Comparison of ENCODE assay signal across 10 mouse cellular contexts in genomic region chr6:88976994-88977393, GRCm38 (mm10).
DNase-seq lines count a peak whose midpoint lies in the region; ATAC-seq and TF ChIP-seq lines count a peak whose summit lies in the region.
"Had no signal": no experiment of that assay in that cellular context is flagged by ENCODE, and none has a peak within 500 bp of the region (broad histone marks: within the 10 kb centered on the region; RNA-seq: fewer than 3 reads in every experiment).

No protein-coding gene starts in this region.

- no peaks in the 10 kb centered on the region for H3K27me3 ChIP-seq in lung, embryonic 14.5 days (ENCODE audit: insufficient read depth, low read length)
- peaks cover 2% of the 10 kb centered on the region; the same call in 1 of the 2 replicates for H3K27me3 ChIP-seq in forebrain, embryonic 11.5 days (ENCODE audit: control insufficient read depth, insufficient read depth, low read length)
- H3K27me3 ChIP-seq in neural tube, embryonic 13.5 days, result peaks cover 11% of the 10 kb centered on the region; the same call in 1 of the 2 replicates

- no peak overlapping the region for H3K9ac ChIP-seq in lung, embryonic 14.5 days
- H3K9ac ChIP-seq in forebrain, embryonic 11.5 days (ENCODE audit: low read length), result peak overlapping the region; percentile 31; the same call in 1 of the 2 replicates
- H3K9ac ChIP-seq in neural tube, embryonic 13.5 days, result no peak overlapping the region

- no peak overlapping the region for H3K4me3 ChIP-seq in lung, embryonic 14.5 days (ENCODE audit: low read depth, low read length)
- no peak overlapping the region for H3K4me3 ChIP-seq in forebrain, embryonic 11.5 days (ENCODE audit: low read depth, low read length)
- no peak overlapping the region for H3K4me3 ChIP-seq in neural tube, embryonic 13.5 days
- no peak overlapping the region; the same call in 1 of the 2 replicates for H3K4me3 ChIP-seq in layer of hippocampus, adult 2 months
- H3K4me3 ChIP-seq in left cerebral cortex, adult 2 months, result no peak overlapping the region

- peak; percentile 70 for DNase-seq in lung, embryonic 14.5 days
- DNase-seq in lung, postnatal 25 days (ENCODE audit: low spot score), result no peak
- peak; percentile 80 for DNase-seq in forebrain, embryonic 11.5 days (ENCODE audit: low spot score)
- DNase-seq in hindlimb bud, embryonic 11.5 days (ENCODE audit: extremely low spot score, low read depth, low spot score), result peak; percentile 20
- no peak for DNase-seq in right cerebral cortex, adult 18-20 months
- DNase-seq in layer of hippocampus, adult 2 months (ENCODE audit: low spot score in 2 of 2), result no peak
- no peak for DNase-seq in left cerebral cortex, adult 2 months (ENCODE audit: extremely low spot score in 1 of 2, low spot score in 2 of 2)
- DNase-seq: kidney, adult 9 months; lung, postnatal 36 days had no signal

- no peak overlapping the region for H3K4me2 ChIP-seq in lung, embryonic 14.5 days
- H3K4me2 ChIP-seq in forebrain, embryonic 11.5 days (ENCODE audit: low read depth, low read length, severe bottlenecking), result peak overlapping the region; percentile 3
- H3K4me2 ChIP-seq in neural tube, embryonic 13.5 days, result peak overlapping the region; percentile 9; the same call in 1 of the 2 replicates

- intact Hi-C loops in left cerebral cortex, adult 2 months (cut with DNase I), result loop anchor here (5.0 to 10.0 kb wide), 3 partner anchors 258 to 575 kb away; partner anchors contain the start of gene Plxna1

- WGBS in lung, embryonic 14.5 days, result 2% methylated on average over 8 of the region's 8 CpGs
- 3% methylated on average over 8 of the region's 8 CpGs for WGBS in forebrain, embryonic 11.5 days
- WGBS in neural tube, embryonic 13.5 days, result 5% methylated on average over 8 of the region's 8 CpGs

- H3K4me1 ChIP-seq in lung, embryonic 14.5 days (ENCODE audit: insufficient read depth), result no peaks in the 10 kb centered on the region
- H3K4me1 ChIP-seq in forebrain, embryonic 11.5 days (replicated peaks; ENCODE audit: control insufficient read depth, insufficient read depth, low read length), result peaks cover 14% of the 10 kb centered on the region; the same call in 1 of the 2 replicates
- H3K4me1 ChIP-seq in neural tube, embryonic 13.5 days (replicated peaks), result peaks cover 87% of the 10 kb centered on the region

- H3K9me3 ChIP-seq in lung, embryonic 14.5 days (ENCODE audit: low read depth, low read length), result no peaks in the 10 kb centered on the region
- H3K9me3 ChIP-seq in forebrain, embryonic 11.5 days (ENCODE audit: control insufficient read depth, low read length), result no peaks in the 10 kb centered on the region
- no peaks in the 10 kb centered on the region for H3K9me3 ChIP-seq in neural tube, embryonic 13.5 days

- no peaks in the 10 kb centered on the region for H3K36me3 ChIP-seq in lung, embryonic 14.5 days (ENCODE audit: insufficient read depth)
- H3K36me3 ChIP-seq in forebrain, embryonic 11.5 days (ENCODE audit: control insufficient read depth, insufficient read depth, low read length), result no peaks in the 10 kb centered on the region
- no peaks in the 10 kb centered on the region for H3K36me3 ChIP-seq in neural tube, embryonic 13.5 days

- no peak for TF ChIP-seq CTCF in lung, embryonic 14.5 days (IDR thresholded peaks at IDR 0.05; ENCODE audit: low read depth)
- TF ChIP-seq CTCF in layer of hippocampus, adult 2 months (conservative IDR thresholded peaks at IDR 0.05), result no peak
- TF ChIP-seq CTCF in left cerebral cortex, adult 2 months (IDR thresholded peaks at IDR 0.05), result no peak

- no peak for ATAC-seq in lung, embryonic 14.5 days (ENCODE audit: insufficient read depth)
- no peak for ATAC-seq in forebrain, embryonic 11.5 days (replicated peaks; ENCODE audit: low FRiP score)
- ATAC-seq in neural tube, embryonic 13.5 days (ENCODE audit: low read depth), result no peak

- no peak overlapping the region for H3K27ac ChIP-seq in lung, embryonic 14.5 days (ENCODE audit: low read depth)
- H3K27ac ChIP-seq in forebrain, embryonic 11.5 days (ENCODE audit: low read depth, low read length), result peak overlapping the region; percentile 75
- H3K27ac ChIP-seq in neural tube, embryonic 13.5 days (replicated peaks), result no peak overlapping the region
- no peak overlapping the region for H3K27ac ChIP-seq in layer of hippocampus, adult 2 months
- H3K27ac ChIP-seq in left cerebral cortex, adult 2 months, result no peak overlapping the region

Comparison
In these comparisons a context has a peak if more than half of its experiments do, and no peak if none do; other contexts are left out.
1. DNase-seq: peak in lung, embryonic 14.5 days (single experiment), forebrain, embryonic 11.5 days (single experiment) and hindlimb bud, embryonic 11.5 days (single experiment); none in lung, postnatal 25 days (single experiment), right cerebral cortex, adult 18-20 months (single experiment), layer of hippocampus, adult 2 months (0 of 2) and left cerebral cortex, adult 2 months (0 of 2).